Mouse (Mus musculus): ENCODE measurements around the gene Dctn1.

Dctn1 gene

GRCm38 (mm10) chr6:83165607-83166242, at the start of gene Dctn1:
Gene Dctn1 (plus strand): TSS chr6:83165920.
- peak; percentile 95 for DNase-seq (ENCODE audit: low read depth, low spot score)

DNA sequence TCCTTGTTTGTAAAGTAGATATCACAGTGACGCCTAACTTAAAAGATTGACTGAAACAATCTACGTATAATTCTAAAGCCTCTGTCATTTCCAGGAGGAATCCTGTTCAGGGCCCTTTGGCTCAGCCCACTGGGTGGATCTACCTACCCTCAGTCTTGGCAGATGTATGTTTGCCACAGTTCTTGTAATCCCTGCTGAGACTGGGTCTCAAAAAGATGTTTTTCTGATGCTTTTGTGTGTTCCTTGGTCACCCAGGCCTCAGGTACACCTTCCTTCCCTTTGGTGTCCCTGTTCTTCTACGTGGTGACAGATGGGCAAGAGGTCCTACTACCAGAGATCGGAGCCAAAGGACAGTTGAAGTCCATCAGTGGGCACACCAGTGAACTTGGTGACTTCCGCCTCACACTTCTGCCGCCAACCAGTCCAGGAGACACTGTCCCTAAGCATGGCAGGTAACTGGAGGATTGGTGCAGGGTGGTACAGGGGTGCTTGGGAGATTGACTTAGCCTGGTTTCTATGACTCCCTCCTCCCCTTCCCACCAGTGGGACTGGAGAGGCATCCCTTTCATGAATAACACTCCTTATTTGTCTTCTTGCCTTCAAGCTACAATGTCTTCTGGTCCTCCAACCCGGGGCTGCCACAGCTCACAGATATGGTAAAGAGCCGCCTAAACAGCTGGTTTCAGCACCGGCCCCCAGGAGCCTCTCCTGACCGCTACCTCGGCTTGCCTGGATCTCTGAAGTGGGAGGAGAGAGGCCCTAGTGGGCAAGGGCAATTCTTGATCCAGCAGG, 49.2 kb upstream of the Dctn1 start:
- DNase-seq (ENCODE audit: low read depth, low spot score): no peak

GRCm38 (mm10) chr6:83117165-83117438, 48.6 kb upstream of the Dctn1 start:
- DNase-seq (ENCODE audit: low read depth, low spot score): no peak

GRCm38 (mm10) chr6:83117616-83118015, 48.1 kb upstream of the Dctn1 start:
- DNase-seq (ENCODE audit: low read depth, low spot score): no peak

DNA sequence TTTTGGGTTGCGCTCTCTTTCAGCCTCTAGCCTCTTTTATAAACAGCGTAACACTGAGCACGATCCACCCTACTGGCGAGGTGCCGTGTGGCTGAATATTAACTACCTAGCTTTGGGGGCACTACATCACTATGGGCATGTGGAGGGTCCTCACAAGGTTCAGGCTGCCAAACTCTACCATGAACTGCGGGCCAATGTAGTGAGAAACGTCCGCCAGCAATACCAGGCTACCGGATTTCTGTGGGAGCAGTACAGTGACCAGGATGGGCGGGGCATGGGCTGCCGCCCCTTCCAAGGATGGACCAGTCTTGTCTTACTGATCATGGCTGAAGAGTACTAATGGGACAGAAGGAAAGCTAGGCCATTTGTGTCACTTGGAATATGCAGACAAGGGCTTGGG, 47.4 kb upstream of the Dctn1 start:
- DNase-seq (ENCODE audit: low read depth, low spot score): no peak

DNA sequence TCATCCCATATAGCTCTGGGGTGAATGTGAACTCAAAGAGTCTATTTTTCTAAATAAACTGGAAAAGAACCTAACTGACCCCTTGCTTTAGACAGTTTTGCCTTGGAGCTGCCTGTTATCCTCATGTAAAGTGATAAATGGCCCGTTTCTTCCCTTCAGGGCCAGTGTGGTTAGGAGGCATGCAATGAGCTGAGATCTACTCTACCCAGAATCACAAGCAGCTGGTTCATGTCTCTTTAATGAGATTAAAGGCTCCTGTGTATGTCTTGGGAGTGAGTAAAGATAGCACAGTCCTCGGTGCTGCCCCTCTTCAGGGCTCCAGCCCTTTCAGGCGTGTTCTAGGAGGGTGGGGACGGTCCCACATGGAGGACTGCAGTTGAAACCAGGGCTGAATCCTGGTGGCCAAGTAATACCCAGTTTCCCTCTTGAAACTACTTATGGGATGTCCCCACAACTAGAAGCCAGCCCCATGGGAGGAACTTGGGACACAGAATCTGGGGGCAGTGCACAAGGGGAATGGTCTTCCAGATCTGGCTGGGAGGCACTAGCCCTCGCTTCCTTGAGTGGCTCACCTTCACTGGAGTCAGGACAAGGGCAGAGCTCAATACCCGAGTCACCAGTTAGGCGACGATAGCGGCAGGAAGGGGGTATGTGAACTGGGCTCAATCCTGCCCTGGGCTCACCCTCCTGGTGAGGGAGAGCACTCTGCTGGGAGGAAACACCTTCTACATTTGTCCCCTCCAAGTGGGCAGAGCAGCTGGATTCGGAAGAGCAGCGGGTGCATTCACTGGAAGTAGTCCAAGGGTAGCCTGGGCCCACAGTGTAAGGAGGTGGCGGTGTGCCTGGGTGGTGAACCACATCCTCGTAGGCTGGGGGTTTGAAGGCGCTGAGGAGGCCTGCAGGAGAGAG, 46.6 kb upstream of the Dctn1 start:
- no peak for DNase-seq (ENCODE audit: low read depth, low spot score)

DNA sequence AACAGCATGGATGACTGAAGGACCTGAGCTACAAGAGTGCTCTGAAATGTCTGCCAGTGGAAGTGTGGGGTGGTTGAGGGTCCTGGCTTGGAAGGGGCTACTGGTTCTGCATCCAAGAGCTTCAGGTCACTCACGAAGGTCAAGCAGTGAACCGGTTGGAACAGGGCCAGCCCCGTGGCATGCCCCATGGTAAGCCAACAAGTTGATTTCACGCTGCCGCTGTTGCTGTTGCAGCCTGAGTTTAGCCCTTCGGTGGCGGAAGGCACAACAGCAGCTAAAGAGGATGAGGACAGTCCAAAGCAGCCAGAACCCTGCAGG, 46.0 kb upstream of the Dctn1 start:
- DNase-seq (ENCODE audit: low read depth, low spot score): no peak

DNA sequence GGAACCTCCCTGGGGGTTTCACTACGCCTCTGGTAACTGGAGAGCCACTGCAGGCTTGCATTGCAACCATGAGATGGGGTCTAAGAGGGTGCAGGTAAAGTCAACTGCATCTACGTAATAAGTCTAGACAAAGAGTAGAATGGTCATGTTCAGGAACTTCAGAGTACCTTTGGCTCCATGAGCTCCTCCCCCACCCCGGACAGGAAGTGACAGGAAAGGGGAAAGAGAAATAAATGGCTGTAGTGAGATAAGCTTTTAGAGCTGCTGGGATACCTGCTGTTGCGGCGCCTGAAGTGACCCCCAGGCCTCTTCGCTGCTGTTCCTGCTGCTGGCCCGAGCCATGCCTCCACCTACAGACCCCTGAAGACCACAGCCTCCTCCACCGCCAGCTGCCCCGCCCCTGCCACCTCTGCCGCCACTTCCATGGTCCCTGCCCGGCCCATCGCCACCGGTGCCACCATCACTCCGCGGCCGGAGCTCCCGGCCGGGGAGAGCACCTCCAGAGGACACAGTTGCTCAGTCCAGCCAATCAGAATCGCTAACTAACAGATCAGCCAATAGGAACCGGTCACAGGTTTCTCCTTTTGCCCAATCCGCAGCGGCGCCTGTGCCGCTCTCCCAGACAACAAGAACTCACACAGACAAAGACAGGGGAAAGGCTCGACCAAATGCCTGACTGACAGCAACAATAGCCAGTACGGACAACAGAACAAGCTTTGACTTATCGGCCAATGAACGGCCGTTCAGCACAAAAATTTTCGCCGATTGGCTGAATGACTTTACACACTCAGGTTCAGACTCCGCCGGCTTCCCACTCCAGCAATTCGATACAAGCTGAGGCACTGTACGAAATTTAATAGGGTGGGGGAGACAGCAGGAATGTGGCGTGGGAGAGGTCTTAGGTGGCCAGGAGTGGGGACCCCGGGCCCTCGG, 44.5 kb upstream of the Dctn1 start, which contains the start of gene Wbp1:
Gene Wbp1, minus strand, starts transcription at position 630 of the 933 bp plus-strand sequence.
- peak; percentile 98 for DNase-seq (ENCODE audit: low read depth, low spot score)

DNA sequence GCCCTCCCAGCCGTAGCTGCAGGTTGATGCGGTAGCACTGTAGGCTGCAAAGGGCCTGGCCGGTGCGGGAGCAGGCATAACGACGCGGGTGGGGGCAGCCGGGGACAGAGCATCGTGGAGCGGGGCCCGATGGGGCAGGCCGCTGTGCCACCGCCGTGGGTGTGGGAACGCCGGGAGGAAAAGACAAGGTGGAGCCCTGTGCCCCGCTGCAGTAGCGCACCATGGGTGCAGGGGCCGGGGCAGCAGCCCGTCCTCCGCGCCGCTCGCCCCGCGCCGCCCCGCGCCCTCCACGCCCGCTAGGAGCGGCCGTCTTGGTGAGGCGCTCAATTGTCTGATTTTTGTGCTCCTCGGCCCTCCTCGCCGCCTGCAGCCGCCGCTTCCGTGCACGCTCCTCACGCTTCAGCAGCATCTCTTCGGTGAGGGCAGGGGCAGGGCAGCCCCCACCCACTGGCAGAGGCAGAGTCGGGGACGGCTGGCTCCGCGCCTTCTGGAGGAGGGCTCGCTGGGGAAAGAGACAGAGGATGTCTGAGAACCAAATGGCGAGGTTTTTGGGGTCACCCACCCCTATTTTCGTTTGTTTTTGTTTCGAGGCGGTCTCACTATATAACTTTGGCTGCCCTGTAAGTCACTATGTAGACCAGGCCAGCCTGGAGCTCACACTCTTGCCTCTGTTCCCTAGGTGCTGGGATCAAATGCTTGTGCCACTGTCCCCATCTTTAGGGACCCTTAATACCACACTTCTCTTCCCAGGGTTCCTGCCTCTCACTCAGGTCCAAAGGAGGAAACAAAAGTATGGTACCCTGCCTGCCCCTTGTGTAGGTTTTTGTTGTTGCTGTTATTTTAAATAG, 43.6 kb upstream of the Dctn1 start:
- no peak for DNase-seq (ENCODE audit: low read depth, low spot score)

DNA sequence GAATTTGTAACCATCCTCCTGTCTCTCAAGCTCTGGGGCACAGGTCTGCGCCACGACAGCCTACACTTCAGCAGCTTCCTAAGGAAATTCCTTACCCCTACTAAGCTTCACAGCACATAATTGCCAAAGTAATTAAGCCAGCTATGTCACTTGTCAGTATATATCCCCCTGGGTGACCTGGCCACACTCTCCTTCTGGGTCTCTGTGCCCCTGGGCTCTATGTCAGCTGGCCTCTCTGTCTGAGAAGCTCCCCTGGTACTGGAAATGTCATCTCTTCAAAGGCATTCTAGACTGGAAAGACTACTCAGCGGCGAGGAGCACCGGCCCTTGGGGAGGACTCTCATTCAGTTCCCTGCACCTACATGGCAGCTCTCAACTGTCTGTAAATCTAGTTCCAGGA, 42.8 kb upstream of the Dctn1 start:
- no peak for DNase-seq (ENCODE audit: low read depth, low spot score)

GRCm38 (mm10) chr6:83124851-83125312, 40.8 kb upstream of the Dctn1 start:
- DNase-seq (ENCODE audit: low read depth, low spot score): peak; percentile 90

DNA sequence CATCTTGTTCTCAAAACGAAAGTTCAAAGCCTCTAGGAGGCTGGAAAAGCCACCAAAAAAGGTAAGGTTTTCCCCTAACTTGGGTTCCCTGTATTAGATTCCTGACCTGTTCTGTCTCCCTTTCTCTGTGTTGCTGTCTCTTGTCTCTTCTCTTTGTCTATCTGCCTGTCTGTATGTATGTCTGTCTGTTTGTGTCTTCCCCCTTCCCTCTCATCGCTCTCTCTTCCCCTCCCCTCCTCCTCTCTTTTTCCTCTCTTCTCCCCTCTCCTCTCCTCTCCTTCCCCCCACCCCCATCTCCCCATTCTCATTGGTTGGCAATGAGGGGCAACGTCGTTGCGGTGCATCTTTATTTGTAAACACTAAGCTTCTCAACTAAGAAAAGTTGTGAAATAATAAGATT, 40.4 kb upstream of the Dctn1 start, which contains the start of gene Ino80b:
Gene Ino80b, minus strand, starts transcription at position 101 of the 400 bp plus-strand sequence.
- DNase-seq (ENCODE audit: low read depth, low spot score): no peak

- DNase-seq (ENCODE audit: low read depth, low spot score): no peak
Measured at GRCm38 (mm10) chr6:83127419-83127818, 38.3 kb upstream of the Dctn1 start.

- no peak for DNase-seq (ENCODE audit: low read depth, low spot score)
Measured at GRCm38 (mm10) chr6:83131469-83132034, 34.2 kb upstream of the Dctn1 start.

DNA sequence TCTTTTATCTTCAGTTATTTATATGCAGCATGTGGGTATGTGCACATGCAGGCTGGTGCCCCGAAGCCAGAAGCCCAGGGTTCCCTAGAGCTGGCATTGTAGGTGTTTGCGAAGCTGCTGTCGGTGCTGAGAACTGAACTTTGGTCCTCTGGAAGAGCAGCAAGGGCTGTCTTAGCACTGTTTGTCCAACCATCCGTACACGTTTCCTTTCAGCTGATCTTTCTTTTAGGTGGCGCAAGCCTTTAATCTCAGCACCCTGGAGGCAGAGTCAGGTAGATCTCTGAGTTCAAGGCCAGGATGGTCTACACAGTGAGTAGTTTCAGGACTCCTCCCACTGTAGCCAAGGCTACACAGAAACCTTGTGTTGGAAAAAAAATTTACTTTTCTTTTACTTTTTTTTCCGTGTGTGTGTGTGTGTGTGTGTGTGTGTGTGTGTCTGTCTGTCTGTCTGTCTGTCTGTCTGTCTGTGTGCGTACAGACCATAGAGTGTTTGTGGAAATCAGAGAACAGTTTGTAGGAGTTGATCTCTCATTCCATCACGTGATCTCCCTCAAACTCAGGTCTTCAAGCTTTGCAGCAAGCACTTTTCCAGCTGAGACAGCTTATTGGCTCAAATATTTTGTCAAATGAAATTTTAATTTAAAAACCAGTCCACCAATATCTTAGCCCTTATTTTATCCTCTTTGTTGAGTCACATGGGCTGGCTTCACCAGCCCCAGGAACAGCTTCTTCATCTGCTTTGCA, 33.4 kb upstream of the Dctn1 start:
- no peak for DNase-seq (ENCODE audit: low read depth, low spot score)

GRCm38 (mm10) chr6:83134226-83134625, 31.5 kb upstream of the Dctn1 start:
- no peak for DNase-seq (ENCODE audit: low read depth, low spot score)

GRCm38 (mm10) chr6:83134951-83135513, 30.7 kb upstream of the Dctn1 start, which contains the start of gene Rtkn:
Gene Rtkn (plus strand): TSS chr6:83135463.
- DNase-seq (ENCODE audit: low read depth, low spot score): no peak

DNA sequence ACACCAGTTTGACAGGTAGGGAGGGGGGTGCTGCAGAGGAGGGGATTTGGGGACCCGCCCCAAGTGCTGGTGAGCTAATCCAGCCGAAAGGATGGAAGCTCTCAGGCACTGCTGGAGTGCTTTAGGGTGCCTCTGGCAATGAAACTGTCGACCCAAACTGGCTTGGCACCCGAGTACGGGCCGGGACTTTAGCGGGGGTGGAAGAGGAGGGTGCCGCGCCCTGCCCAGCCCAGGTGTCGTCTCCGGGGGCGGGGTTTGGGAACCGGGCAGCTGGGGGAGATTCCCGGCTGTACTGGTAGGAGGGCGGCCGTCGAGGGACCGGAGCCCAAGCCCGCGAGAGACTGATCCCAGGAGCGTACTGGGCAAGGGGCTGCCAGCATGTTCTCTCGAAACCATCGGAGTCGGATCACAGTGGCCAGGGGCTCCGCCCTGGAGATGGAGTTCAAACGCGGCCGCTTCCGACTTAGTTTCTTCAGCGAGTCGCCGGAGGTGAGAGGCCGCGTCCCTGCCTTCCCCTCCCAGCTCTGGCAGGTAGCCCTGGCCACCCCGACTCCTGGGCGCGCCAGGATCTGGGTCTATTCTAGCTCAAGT, 30.1 kb upstream of the Dctn1 start:
- DNase-seq (ENCODE audit: low read depth, low spot score): no peak
